Mouse (Mus musculus) megakaryocyte-erythroid progenitor cell, adult 5 weeks (primary cell): ENCODE measurements around the gene Snx30. TPM values are rescaled to one million over a fixed set of nuclear protein-coding genes. Genes with fewer than 3 reads are reported as not detected.

Experiments used
- polyA plus RNA-seq: library from polyadenylated mRNA; stranded (reverse); fragments of >175 nt; gene quantifications from 2 replicates; pipeline ENCODE4 v1.2.3, GENCODE M21; 2012

Snx30 gene
- polyA plus RNA-seq = 9.2 and 10.0 TPM in 2 replicates

DNA sequence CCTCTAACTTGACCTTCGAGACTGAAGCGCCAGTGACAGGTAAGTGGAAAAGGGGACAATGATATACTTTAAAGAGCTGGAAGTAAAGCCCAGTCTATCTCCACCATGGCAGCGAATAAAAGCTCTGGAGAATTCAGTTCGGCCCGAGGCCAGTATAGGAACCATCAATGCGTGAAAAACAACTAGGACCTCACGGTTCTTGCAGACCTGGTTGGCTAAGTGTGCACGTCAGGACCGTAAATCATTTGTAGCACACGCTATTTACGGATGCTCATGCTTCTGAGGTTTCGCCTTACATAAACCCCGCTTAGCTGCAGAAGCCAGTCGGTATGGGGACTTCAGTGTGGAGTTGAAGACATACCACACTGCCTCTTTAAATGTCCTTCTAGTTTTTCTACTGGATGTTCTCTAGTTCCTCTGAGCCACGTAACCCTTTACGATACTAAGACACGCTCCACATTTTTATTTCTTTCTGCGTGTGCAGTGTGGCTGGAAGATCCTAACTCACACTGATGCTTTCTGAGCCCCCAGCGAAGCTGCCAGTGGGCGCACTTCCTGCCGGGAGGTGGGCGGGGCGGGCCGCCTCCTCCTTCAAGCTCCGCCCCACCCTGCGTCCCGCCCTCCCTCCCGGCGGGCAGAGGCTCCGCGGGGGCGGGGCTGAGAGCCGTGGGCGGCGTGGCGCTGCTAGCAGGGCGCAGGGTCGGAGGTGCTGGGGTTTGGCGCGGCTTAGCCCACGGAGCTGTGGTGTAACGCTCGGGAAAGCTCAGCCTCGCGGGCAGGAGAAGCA is at the start of gene Snx30:
Gene Snx30 (plus strand): TSS at position 660 of the 787 bp plus-strand sequence.

DNA sequence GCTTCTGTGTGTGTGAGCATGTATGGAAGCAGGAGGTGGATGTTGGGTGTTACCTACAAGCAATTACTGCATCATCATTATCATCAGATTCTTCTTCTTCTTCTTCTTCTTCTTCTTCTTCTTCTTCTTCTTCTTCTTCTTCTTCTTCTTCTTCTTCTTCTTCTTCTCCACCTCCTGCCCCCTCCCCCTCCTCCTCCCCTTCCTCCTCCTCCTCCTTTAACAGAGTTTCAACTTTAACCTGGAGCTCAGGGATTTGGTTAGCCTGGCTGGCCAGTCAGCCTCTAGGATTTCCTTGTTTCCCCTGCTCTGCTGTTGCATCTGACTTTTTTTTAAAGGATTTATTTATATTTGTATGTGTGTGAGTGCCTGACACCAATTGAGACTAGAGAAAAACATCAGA is 4.2 kb upstream of the Snx30 start, which contains the start of gene Inip:
Gene Inip (minus strand): TSS at position 101 of the 400 bp plus-strand sequence.

DNA sequence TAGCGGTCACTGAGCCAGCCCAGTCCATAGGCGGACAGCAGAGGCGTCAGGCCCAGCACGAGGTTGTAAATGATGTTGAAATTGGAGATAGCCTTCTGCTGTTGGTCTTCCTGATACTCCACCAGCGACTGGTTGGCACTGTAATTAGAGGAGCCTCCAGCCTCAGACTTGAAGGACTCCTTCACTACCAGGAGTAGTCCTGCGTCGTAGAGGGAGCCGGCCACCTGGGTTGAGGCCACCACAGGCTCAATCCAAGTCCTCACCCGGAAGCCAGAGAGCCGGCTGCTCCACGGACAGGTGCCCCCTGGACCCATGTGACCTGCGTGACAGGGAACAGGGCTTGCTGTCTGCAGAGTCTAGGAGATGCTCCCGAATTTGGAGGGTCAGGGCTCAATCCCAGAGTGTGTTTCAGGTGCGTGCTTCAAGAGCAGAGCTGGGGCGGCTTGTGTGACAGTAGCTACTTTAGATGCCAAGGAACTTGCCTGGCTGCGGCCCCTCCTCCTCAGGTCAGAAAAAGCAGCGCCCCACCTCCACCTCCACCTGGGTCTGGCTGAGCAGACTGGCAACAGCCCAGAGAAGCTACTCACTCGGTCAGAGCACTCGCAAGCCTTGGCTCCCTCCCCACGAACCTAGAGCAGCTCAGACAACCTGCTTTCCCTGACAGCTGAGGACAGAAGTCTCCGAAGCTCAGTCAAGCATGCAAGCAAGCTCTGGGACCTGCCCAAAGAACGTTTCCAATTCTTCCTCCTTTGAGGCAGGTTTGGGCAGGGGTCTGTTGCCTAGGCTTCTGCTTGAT is 109.2 kb downstream of the Snx30 start, which contains the start of gene Slc46a2:
Gene Slc46a2 (minus strand): TSS at position 449 of the 796 bp plus-strand sequence.

Other genes starting within 250 kb of the Snx30 start
- 5.0 and 5.4 TPM in 2 replicates for gene Hsdl2, start 224.3 kb upstream of the Snx30 start, polyA plus RNA-seq
- 3.4 and 4.5 TPM in 2 replicates for gene E130308A19Rik, start 179.6 kb upstream of the Snx30 start, polyA plus RNA-seq
- 31.0 and 31.7 TPM in 2 replicates for gene Inip, start 4.3 kb upstream of the Snx30 start, polyA plus RNA-seq
- gene Slc46a2, start 109.2 kb downstream of the Snx30 start, polyA plus RNA-seq = 0.13 TPM in 1 of 2 replicates, not detected in the other
- not detected in 2 replicates for gene Mup4, start 154.9 kb downstream of the Snx30 start, polyA plus RNA-seq
- gene Mup6, start 158.5 kb downstream of the Snx30 start, polyA plus RNA-seq = not detected in 2 replicates